Mouse (Mus musculus): ENCODE data around the gene Trim60.
A peak's percentile ranks its signal among the peaks of the same experiment; 100 is the strongest.
"Not testable (repeated sequence)": the region's sequence is repeated elsewhere in the genome, so short reads cannot be mapped to it uniquely, and the experiment has no call there.

Trim60 gene

DNA sequence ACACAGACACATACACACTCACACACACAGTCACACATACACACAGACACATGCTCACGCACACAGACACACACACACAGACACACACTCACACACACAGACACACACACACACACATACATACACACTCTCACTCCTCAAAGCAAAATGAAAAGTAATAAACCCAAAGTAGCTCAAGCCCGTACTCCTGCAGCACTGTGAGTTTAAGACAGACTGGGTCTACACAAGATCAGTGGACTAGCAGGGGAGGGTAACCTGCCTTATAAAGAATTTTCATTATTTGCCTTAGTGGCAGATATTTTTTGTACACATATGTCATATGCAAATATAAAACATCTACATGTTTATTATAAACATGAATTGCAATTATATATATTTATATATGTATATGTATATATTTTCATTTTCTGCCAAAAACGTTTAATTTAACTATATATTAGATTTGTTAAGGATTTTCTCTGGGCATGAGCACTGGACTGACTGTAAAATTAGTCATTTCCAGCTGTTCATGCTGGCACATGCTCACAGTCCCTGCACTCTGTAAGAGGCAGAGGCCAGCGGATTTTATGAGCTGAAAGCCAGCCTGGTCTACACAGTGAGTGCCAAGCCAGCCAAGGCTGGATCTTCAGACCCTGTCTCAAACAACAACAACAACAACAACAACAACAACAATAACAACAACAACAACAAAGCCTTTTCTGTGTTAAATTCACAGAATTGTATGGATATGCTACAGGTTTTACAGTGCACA, 12.5 kb upstream of the Trim60 start:
- DNase-seq (ENCODE audit: low read depth, low spot score), result no peak
- no peaks in the 10 kb centered on the region for H3K36me3 ChIP-seq (ENCODE audit: control insufficient read depth, insufficient read depth, low read length, poor library complexity, severe bottlenecking)
- no peaks in the 10 kb centered on the region for H3K27me3 ChIP-seq (ENCODE audit: control insufficient read depth, insufficient read depth, low read length, poor library complexity, severe bottlenecking)

DNA sequence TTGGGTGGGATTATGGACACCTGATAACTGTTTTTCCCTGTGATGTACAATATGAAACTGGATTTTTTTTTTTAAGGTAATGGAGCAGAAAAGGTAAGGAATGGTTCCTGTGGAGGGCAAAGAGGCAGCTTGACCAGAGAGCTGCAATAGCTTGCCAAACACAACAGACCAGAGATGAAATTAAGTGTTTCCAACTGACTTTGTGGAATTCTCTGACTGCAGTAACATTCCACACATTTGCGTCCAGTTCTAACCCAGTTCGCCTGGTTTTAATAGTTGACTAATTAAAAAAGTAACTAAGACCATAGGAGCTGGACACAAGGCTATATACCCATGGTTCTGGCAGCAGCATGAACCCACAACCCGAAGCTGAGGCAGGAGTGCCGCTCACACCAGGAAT, 11.4 kb upstream of the Trim60 start:
- DNase-seq (ENCODE audit: low read depth, low spot score), result no peak
- no peaks in the 10 kb centered on the region for H3K27me3 ChIP-seq (ENCODE audit: control insufficient read depth, insufficient read depth, low read length, poor library complexity, severe bottlenecking)
- H3K36me3 ChIP-seq (ENCODE audit: control insufficient read depth, insufficient read depth, low read length, poor library complexity, severe bottlenecking), result no peaks in the 10 kb centered on the region

DNA sequence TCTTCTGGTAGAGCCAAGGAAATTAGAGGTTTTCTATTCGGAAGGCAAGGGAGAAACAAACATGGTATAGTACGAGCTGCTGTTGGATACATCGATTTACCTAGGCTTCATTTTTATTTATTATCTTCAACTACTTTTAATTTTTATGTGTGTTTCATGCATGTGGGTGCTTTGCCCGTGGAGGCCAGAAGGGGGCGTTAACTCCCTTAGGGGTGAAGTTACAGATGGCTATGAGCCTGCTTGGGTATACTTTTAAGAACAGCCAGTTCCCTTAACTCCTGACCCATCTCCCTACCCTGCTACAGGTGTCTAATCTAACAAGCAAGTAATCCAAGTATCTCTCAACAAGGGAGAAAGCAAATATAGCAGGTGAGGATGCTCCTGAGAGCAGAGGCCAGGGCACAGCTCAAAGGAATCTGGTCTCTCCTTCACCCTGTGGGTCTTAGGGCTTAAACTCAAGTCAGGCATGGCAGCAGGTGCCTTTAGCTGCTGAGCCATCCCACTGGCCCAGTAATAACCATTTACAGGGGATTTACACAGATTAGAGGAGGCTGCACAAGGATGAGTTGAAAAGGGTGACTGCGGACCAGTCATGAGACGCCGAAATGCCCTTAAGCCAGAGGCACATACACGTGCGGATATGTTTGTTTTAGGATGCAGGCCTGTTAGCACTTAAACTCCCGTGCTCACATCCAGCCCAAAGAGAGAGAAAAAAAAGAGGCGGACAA, 10.7 kb upstream of the Trim60 start:
- no peaks in the 10 kb centered on the region for H3K36me3 ChIP-seq (ENCODE audit: control insufficient read depth, insufficient read depth, low read length, poor library complexity, severe bottlenecking)
- no peaks in the 10 kb centered on the region for H3K27me3 ChIP-seq (ENCODE audit: control insufficient read depth, insufficient read depth, low read length, poor library complexity, severe bottlenecking)
- DNase-seq (ENCODE audit: low read depth, low spot score), result no peak

DNA sequence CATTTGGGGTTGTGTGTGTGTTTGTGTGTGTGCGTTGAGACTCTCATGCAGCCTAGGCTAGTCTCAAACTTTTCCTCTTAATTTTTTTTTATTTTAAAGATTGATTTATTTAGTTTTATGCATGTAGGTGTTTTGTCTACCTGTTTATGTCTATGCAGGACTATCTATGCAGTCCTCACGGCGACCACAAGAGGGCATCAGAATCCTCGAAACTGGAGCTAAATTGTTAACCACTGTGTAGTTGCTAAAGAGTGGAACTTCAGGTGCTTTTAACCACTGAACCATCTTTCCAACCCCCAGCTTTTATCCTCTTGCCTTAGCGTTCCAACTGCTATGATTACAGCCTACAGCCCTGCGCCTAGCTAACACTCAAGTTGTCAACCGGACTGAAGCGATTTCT, 4.1 kb upstream of the Trim60 start:
- Histone ChIP-seq H3K27me3 (ENCODE audit: control insufficient read depth, insufficient read depth, low read length, poor library complexity, severe bottlenecking) (no peaks in the 10 kb centered on the region), H3K36me3 (ENCODE audit: control insufficient read depth, insufficient read depth, low read length, poor library complexity, severe bottlenecking) (no peaks in the 10 kb centered on the region)
- DNase-seq (ENCODE audit: low read depth, low spot score), result peak; percentile 57

DNA sequence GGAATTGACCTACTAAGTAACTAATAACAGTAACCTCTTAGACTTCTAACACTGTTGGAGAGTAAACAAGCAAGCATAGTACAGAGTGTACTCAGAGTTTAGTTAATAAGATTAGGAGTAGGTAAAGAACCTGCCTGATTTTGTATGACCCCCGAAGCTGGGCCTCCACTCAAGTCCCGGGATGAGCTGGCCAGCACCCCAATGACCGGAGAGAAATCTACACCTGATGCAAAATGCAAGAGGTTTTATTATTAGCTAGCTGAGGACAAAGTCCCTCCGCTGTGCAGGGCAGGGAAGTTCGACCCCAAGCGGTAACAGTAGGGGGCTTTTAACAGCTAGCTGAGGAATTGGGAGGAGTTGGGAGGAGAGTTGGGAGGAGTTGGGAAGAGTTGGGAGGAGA, 10.8 kb downstream of the Trim60 start:
- not testable (repeated sequence) for DNase-seq (ENCODE audit: low read depth, low spot score); H3K27me3 ChIP-seq (ENCODE audit: control insufficient read depth, insufficient read depth, low read length, poor library complexity, severe bottlenecking); H3K36me3 ChIP-seq (ENCODE audit: control insufficient read depth, insufficient read depth, low read length, poor library complexity, severe bottlenecking)

DNA sequence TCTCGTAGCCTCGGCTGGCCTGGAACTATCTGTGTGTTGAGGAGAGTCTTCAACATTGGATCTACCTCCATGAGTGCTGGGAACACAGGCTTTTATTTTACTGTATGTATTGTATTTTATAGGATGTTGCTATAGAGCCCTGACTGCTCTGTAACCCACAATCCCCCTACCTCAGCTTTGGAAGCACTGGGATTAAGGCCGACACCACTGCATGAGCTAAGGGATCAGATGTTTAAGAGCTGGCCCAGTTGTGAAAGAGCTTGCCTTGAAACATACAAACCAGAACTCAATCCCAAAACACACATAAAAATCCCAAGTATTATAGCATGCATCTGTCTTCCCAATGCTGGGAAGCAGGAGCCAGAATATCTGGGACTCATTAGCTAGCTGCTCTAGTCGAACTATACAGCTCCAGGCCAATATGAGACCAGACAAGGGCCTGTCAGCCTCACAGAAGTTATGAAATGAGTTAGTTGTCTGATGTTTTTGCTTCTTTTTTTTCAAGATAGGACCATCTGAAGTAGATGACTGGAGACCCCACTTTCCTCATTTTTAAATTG, 19.5 kb downstream of the Trim60 start:
- no peaks in the 10 kb centered on the region for H3K27me3 ChIP-seq (ENCODE audit: control insufficient read depth, insufficient read depth, low read length, poor library complexity, severe bottlenecking)
- DNase-seq (ENCODE audit: low read depth, low spot score), result no peak
- no peaks in the 10 kb centered on the region for H3K36me3 ChIP-seq (ENCODE audit: control insufficient read depth, insufficient read depth, low read length, poor library complexity, severe bottlenecking)

DNA sequence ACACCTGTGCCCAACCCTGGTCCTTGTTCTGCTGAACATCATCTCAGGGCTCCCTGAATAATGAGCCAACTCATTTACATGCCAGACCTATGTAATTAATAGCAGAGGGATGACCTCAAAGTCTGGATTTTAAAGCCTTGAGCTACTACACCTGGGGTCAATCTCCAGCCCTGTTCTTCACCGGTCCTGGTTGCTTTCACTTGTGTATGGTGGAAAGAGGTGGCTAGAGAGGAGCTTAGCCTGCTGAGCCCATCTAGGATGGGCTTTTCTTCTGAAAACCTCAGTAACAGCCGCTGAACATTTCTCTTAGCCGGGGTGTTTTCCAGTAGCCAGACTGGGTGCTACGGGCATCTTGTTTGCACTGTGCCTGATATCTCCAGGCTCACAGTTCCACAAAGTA, 30.7 kb downstream of the Trim60 start, which contains the start of gene Trim75:
Gene Trim75 (minus strand): TSS at position 101 of the 400 bp plus-strand sequence.
- H3K36me3 ChIP-seq (ENCODE audit: control insufficient read depth, insufficient read depth, low read length, poor library complexity, severe bottlenecking), result no peaks in the 10 kb centered on the region
- no peak for DNase-seq (ENCODE audit: low read depth, low spot score)
- no peaks in the 10 kb centered on the region for H3K27me3 ChIP-seq (ENCODE audit: control insufficient read depth, insufficient read depth, low read length, poor library complexity, severe bottlenecking)

DNA sequence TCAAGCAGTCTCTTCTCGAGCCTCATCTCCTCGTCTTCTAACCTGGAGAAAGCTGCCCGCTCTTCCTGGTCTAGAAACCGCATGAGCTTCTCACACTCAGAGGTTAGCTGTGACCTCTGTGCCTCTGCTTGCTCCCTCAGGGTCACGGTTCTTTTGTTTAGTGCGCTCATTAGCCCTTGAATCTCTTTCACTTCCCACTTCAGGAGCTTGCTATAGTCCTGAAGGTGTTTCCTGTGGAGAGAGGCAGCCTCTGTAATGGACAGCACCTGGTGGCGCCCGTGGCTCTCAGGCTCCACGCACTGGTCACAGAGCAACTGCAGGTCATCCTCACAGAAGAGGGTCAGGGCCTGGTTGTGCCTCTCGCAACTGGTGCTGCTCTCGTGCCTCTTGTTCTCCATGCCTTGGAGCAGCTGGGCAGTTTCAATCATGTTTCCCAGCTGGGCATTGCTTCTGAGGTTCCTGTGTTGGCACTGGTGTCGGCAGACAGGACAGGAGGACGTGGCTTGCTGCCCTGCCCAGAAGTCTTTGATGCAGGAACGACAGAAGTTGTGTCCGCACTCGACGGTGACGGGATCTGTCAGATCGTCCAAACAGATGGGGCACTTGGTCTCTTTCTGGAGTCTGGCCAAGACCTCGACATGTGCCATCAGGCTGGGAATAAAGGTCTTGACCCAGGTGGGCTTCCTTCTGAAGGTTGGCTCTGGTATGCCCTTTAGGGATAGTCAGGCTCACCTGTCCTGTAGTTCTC, 35.1 kb downstream of the Trim60 start:
- H3K36me3 ChIP-seq (ENCODE audit: control insufficient read depth, insufficient read depth, low read length, poor library complexity, severe bottlenecking), result no peaks in the 10 kb centered on the region
- DNase-seq (ENCODE audit: low read depth, low spot score), result no peak
- H3K27me3 ChIP-seq (ENCODE audit: control insufficient read depth, insufficient read depth, low read length, poor library complexity, severe bottlenecking), result no peaks in the 10 kb centered on the region

DNA sequence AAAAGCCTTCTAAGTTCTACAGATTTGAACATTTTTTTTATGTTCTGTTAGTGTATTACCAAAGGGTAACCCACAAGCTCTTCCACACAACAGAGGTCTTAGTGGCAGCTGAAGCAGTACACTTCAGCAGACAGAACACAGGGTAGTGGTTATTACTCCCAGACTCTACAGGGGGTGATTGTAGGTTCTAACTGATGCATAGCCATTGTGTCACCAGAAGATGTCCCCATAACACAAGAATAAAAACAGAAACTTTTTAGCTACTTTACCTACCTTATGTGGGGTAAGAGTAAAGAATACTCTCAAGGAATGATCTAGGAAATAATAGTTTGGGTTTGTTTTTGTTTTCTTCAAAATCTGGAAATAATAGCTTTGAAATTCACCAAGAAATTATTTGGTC, 55.5 kb downstream of the Trim60 start:
- no peaks in the 10 kb centered on the region for H3K27me3 ChIP-seq (ENCODE audit: control insufficient read depth, insufficient read depth, low read length, poor library complexity, severe bottlenecking)
- peaks cover 15% of the 10 kb centered on the region for H3K36me3 ChIP-seq (ENCODE audit: control insufficient read depth, insufficient read depth, low read length, poor library complexity, severe bottlenecking)
- peak; percentile 32 for DNase-seq (ENCODE audit: low read depth, low spot score)

DNA sequence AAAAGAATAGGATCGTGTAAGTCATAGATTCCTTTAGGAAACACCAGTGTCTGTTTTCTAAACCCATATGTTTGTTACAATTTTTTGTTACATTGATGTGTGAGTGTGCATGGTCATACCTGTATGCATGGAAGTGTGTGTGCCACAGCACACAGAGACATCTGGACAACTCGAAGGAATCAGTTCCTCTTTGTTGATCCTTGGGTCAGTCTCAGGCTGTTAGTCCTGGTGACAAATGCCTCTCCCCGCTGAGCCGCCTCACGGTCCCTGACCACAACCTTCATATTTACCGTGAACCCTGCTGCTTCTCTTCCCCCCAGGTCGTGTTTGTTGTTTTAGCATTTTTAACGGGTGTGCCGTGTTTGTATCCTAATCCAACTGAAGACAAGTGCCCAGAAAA, 59.4 kb downstream of the Trim60 start:
- Histone ChIP-seq H3K27me3 (ENCODE audit: control insufficient read depth, insufficient read depth, low read length, poor library complexity, severe bottlenecking) (no peaks in the 10 kb centered on the region), H3K36me3 (ENCODE audit: control insufficient read depth, insufficient read depth, low read length, poor library complexity, severe bottlenecking) (peaks cover 14% of the 10 kb centered on the region; the same call in 1 of the 2 replicates)
- no peak for DNase-seq (ENCODE audit: low read depth, low spot score)

DNA sequence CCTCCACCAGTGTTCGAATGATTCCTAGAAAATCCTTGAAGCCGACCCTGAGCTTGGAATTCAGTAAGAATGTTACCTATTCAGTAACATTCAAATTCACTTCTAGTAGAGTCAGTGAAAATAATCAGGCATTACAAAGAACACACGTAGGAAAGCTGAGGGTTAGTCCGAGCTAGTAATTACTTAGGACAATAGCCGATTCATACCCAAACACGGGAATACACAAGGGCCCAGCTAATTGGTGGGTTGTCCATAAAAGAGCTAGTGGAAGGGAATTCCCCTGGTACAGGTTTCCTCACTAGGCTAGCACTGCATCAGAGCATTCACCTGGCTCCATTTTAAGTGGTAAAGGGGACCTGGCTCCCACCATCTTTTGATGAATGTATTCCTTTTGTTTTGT, 66.3 kb downstream of the Trim60 start:
- Histone ChIP-seq H3K36me3 (ENCODE audit: control insufficient read depth, insufficient read depth, low read length, poor library complexity, severe bottlenecking) (peaks cover 3% of the 10 kb centered on the region; the same call in 1 of the 2 replicates), H3K27me3 (ENCODE audit: control insufficient read depth, insufficient read depth, low read length, poor library complexity, severe bottlenecking) (no peaks in the 10 kb centered on the region)
- DNase-seq (ENCODE audit: low read depth, low spot score), result no peak
